Mouse (Mus musculus) liver, embryonic 15.5 days (tissue): ENCODE measurements around the gene Prr19. TPM values are rescaled to one million over a fixed set of nuclear protein-coding genes. Genes with fewer than 3 reads are reported as not detected.

Experiments used
- ATAC-seq: fragments of 200-750 bp; cut with Nextera tagmentation; 2 replicates; pipeline ENCODE4 v1.8.0; 2017; ENCODE audit warnings: moderate number of reproducible peaks, mild to moderate bottlenecking, moderate library complexity; ENCODE audit not compliant: insufficient read depth
- H3K27ac ChIP-seq: fragments of 300-500 bp; sonication (generic); replicated peaks from 2 replicates; pipeline ENCODE4 v1.5.1; 2015; ENCODE audit warnings: mild to moderate bottlenecking, inconsistent platforms
- H3K27me3 ChIP-seq: fragments of 300-500 bp; sonication (generic); 2 replicates; pipeline ENCODE4 v1.6.1; 2015; ENCODE audit warnings: mild to moderate bottlenecking, inconsistent platforms
- H3K36me3 ChIP-seq: fragments of 300-500 bp; sonication (generic); replicated peaks from 2 replicates; pipeline ENCODE4 v1.6.1; 2015; ENCODE audit warnings: moderate library complexity, mild to moderate bottlenecking, inconsistent platforms
- H3K4me1 ChIP-seq: fragments of 300-500 bp; sonication (generic); replicated peaks from 2 replicates; pipeline ENCODE4 v1.6.1; 2015; ENCODE audit warnings: inconsistent platforms
- H3K4me2 ChIP-seq: fragments of 300-500 bp; sonication (generic); 2 replicates; pipeline ENCODE4 v1.6.1; 2015; ENCODE audit warnings: moderate library complexity, mild to moderate bottlenecking, inconsistent platforms
- H3K4me3 ChIP-seq: fragments of 300-500 bp; sonication (generic); replicated peaks from 2 replicates; pipeline ENCODE4 v1.5.1; 2015; ENCODE audit warnings: mild to moderate bottlenecking, inconsistent platforms
- H3K9ac ChIP-seq: fragments of 300-500 bp; sonication (generic); 2 replicates; pipeline ENCODE4 v1.6.1; 2015; ENCODE audit warnings: moderate library complexity, mild to moderate bottlenecking, inconsistent platforms
- H3K9me3 ChIP-seq: fragments of 300-500 bp; sonication (generic); replicated peaks from 2 replicates; pipeline ENCODE4 v1.6.1; 2016; ENCODE audit warnings: inconsistent platforms
- WGBS: fragments of 180-500 bp; shearing (Covaris S2); methylation state at CpG from one replicate; pipeline ENCODE4 v1.1.7; 2015; ENCODE audit warnings: mixed read lengths; ENCODE audit not compliant: insufficient replicate concordance; 5-methylcytosine and 5-hydroxymethylcytosine counted together
- polyA plus RNA-seq: library from polyadenylated mRNA; unstranded; fragments of >200 nt; fragmentation: Nextera tagmentation; extraction: Ambion mirVana; gene quantifications from 2 replicates; pipeline ENCODE4 v1.2.1, GENCODE M21; 2015

The Prr19 gene
- polyA plus RNA-seq, 1 experiment from 2014 or later = 0.07 TPM

- ATAC-seq = no peak
These were observed 32.5 kb downstream of the Prr19 start for GRCm38 (mm10) chr7:25333596-25334307.

GRCm38 (mm10) chr7:25334472-25334871, 33.3 kb downstream of the Prr19 start:
- 80% methylated on average over 12 of the region's 12 CpGs for WGBS
- Histone ChIP-seq H3K36me3 (no peaks in the 10 kb centered on the region), H3K27ac (no peak overlapping the region), H3K4me3 (no peak overlapping the region), H3K4me2 (no peak overlapping the region), H3K27me3 (no peaks in the 10 kb centered on the region), H3K9me3 (no peaks in the 10 kb centered on the region), H3K9ac (no peak overlapping the region), H3K4me1 (peaks cover 3% of the 10 kb centered on the region; the same call in 1 of the 2 replicates)
- ATAC-seq = no peak

More at GRCm38 (mm10) chr7:25333596-25334307, 32.5 kb downstream of the Prr19 start:
- Histone ChIP-seq H3K4me1 (peaks cover 3% of the 10 kb centered on the region; the same call in 1 of the 2 replicates), H3K4me3 (no peak overlapping the region), H3K4me2 (no peak overlapping the region), H3K27ac (no peak overlapping the region), H3K27me3 (no peaks in the 10 kb centered on the region), H3K9ac (no peak overlapping the region), H3K36me3 (no peaks in the 10 kb centered on the region), H3K9me3 (no peaks in the 10 kb centered on the region)
- WGBS = 39% methylated on average over 16 of the region's 16 CpGs

GRCm38 (mm10) chr7:25339329-25339728, 38.1 kb downstream of the Prr19 start:
- Histone ChIP-seq H3K9me3 (no peaks in the 10 kb centered on the region), H3K4me2 (no peak overlapping the region), H3K9ac (no peak overlapping the region), H3K4me3 (no peak overlapping the region), H3K27ac (no peak overlapping the region), H3K27me3 (no peaks in the 10 kb centered on the region), H3K36me3 (no peaks in the 10 kb centered on the region), H3K4me1 (no peaks in the 10 kb centered on the region)
- WGBS = 78% methylated on average over 9 of the region's 9 CpGs
- no peak for ATAC-seq

GRCm38 (mm10) chr7:25341000-25341784, 40.0 kb downstream of the Prr19 start:
- Histone ChIP-seq H3K4me3 (no peak overlapping the region), H3K27me3 (no peaks in the 10 kb centered on the region), H3K4me1 (no peaks in the 10 kb centered on the region), H3K9me3 (no peaks in the 10 kb centered on the region), H3K27ac (no peak overlapping the region), H3K9ac (no peak overlapping the region), H3K4me2 (no peak overlapping the region), H3K36me3 (no peaks in the 10 kb centered on the region)
- 66% methylated on average over 20 of the region's 20 CpGs for WGBS
- ATAC-seq = no peak

GRCm38 (mm10) chr7:25348861-25349260, 47.6 kb downstream of the Prr19 start:
- Histone ChIP-seq H3K27me3 (no peaks in the 10 kb centered on the region), H3K27ac (no peak overlapping the region), H3K4me3 (no peak overlapping the region), H3K4me1 (no peaks in the 10 kb centered on the region), H3K9ac (no peak overlapping the region), H3K36me3 (0 out of 2 replicates have a peak, but pooled peaks cover 8% of the 10 kb centered on the region), H3K4me2 (no peak overlapping the region), H3K9me3 (no peaks in the 10 kb centered on the region)
- WGBS = 64% methylated on average over 8 of the region's 8 CpGs
- ATAC-seq = no peak

Other genes with a start within 250 kb of the Prr19 start
- 0.54 and 0.82 TPM in 2 replicates for gene Grik5, start 229.1 kb upstream of the Prr19 start, polyA plus RNA-seq
- 9.9 and 11.1 TPM in 2 replicates for gene Zfp574, start 228.8 kb upstream of the Prr19 start, polyA plus RNA-seq
- gene Pou2f2, start 121.7 kb upstream of the Prr19 start, polyA plus RNA-seq = 1.6 and 2.1 TPM in 2 replicates
- gene Dedd2, start 80.8 kb upstream of the Prr19 start, polyA plus RNA-seq = 35.4 and 39.1 TPM in 2 replicates
- gene Zfp526, start 80.0 kb upstream of the Prr19 start, polyA plus RNA-seq = 1.8 and 2.1 TPM in 2 replicates
- 6.4 and 7.4 TPM in 2 replicates for gene Gsk3a, start 63.6 kb upstream of the Prr19 start, polyA plus RNA-seq
- 4.6 and 4.8 TPM in 2 replicates for gene Erf, start 50.6 kb upstream of the Prr19 start, polyA plus RNA-seq
- gene Cic, start 33.7 kb upstream of the Prr19 start, polyA plus RNA-seq = 8.9 and 10.2 TPM in 2 replicates
- gene Pafah1b3, start 3.4 kb upstream of the Prr19 start, polyA plus RNA-seq = 25.7 and 26.1 TPM in 2 replicates
- gene Tmem145, start 4.7 kb downstream of the Prr19 start, polyA plus RNA-seq = 0.09 TPM in 1 of 2 replicates, not detected in the other
- 0.79 and 1.1 TPM in 2 replicates for gene Megf8, start 15.8 kb downstream of the Prr19 start, polyA plus RNA-seq
- 0.24 TPM in 1 of 2 replicates, not detected in the other for gene Cnfn, start 68.3 kb downstream of the Prr19 start, polyA plus RNA-seq
- 3.4 and 3.8 TPM in 2 replicates for gene Lipe, start 97.3 kb downstream of the Prr19 start, polyA plus RNA-seq
- gene Cxcl17, start 111.5 kb downstream of the Prr19 start, polyA plus RNA-seq = not detected in 2 replicates
- 11.1 and 13.0 TPM in 2 replicates for gene Ceacam1, start 176.2 kb downstream of the Prr19 start, polyA plus RNA-seq
- gene Ceacam2, start 238.4 kb downstream of the Prr19 start, polyA plus RNA-seq = not detected in 2 replicates